ENCODE assay signal across 17 mouse cellular contexts in the genomic region with DNA sequence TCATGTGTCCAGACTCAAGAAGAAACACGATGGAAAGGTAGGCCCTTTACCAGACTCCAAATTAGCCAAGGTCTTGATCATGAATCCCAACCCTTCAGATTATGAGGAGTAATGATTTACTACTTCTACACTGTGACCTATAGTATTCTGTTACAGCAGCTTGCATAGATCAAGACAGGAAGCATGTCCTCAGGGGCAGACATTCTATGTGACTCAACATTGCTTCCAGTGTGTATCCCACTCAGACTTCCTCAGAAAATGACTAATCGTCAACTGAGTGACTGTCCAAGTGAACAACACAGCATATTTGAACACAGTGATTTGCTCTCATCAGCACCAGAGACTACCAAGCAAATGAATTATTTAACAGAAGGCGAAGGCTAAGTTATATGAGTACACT.
"Had no signal": no experiment of that assay in that cellular context is flagged by ENCODE, and none has a peak within 500 bp of the region (broad histone marks: within the 10 kb centered on the region; RNA-seq: fewer than 3 reads in every experiment).

No protein-coding gene starts in this region.

- H3K4me1 ChIP-seq: megakaryocyte, embryonic 14.5 days; midbrain, embryonic 13.5 days; neural tube, embryonic 12.5 days; stomach, embryonic 15.5 days had no signal

- H3K4me3 ChIP-seq: lung, embryonic 15.5 days; megakaryocyte, embryonic 14.5 days; midbrain, embryonic 13.5 days; midbrain, embryonic 15.5 days; neural tube, embryonic 12.5 days; stomach, embryonic 15.5 days had no signal

- DNase-seq: lung, adult 2 months; lung, postnatal 14 days; lung, postnatal 36 days; right cerebral cortex, postnatal 14 days; thymus, adult 2 months; thymus, postnatal 25 days; thymus, postnatal 4 days had no signal

- H3K9ac ChIP-seq: lung, embryonic 15.5 days; midbrain, embryonic 13.5 days; midbrain, embryonic 15.5 days; neural tube, embryonic 12.5 days; stomach, embryonic 15.5 days had no signal

- H3K27me3 ChIP-seq: lung, embryonic 15.5 days; megakaryocyte, embryonic 14.5 days; midbrain, embryonic 13.5 days; midbrain, embryonic 15.5 days; neural tube, embryonic 12.5 days; stomach, embryonic 15.5 days had no signal

- H3K27ac ChIP-seq: lung, embryonic 15.5 days; macrophage; midbrain, embryonic 13.5 days; midbrain, embryonic 15.5 days; neural tube, embryonic 12.5 days; stomach, embryonic 15.5 days; stomach, postnatal 0 days had no signal

- H3K9me3 ChIP-seq: lung, embryonic 15.5 days; megakaryocyte, embryonic 14.5 days; midbrain, embryonic 13.5 days; midbrain, embryonic 15.5 days; neural tube, embryonic 12.5 days; stomach, embryonic 15.5 days had no signal

- H3K4me2 ChIP-seq: lung, embryonic 15.5 days; midbrain, embryonic 11.5 days; midbrain, embryonic 13.5 days; midbrain, embryonic 15.5 days; neural tube, embryonic 12.5 days; stomach, embryonic 15.5 days had no signal

- ATAC-seq: lung, postnatal 0 days; midbrain, embryonic 13.5 days; midbrain, embryonic 15.5 days had no signal

- H3K36me3 ChIP-seq: lung, embryonic 15.5 days; midbrain, embryonic 13.5 days; midbrain, embryonic 15.5 days; neural tube, embryonic 12.5 days; stomach, embryonic 15.5 days had no signal
